In the genomic region with DNA sequence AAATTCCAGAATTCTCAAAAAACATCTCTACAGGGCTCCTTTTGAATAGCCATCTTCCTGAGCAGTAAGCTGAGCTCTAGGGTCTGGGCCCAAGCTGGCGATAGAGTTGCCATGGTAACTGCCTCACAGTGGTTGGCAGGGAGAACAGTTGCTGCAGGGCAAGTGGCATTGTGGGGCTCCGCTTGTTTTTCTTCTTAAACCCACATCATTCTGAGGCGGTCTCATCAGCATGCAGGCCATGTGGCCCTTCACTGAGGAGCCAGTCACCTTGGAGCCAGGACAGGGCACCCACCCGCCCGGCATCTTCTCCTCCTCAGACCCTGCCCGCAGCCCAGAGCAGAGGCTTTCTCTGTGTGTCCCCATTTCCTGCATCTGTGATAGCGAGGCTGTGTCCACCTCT, we compare ENCODE assay signal across 9 mouse cellular contexts. TPM values are rescaled to one million over a fixed set of nuclear protein-coding genes. Genes with fewer than 3 reads are reported as not detected.
DNase-seq lines count a peak whose midpoint lies in the region; ATAC-seq lines count a peak whose summit lies in the region.
"Had no signal": no experiment of that assay in that cellular context is flagged by ENCODE, and none has a peak within 500 bp of the region (broad histone marks: within the 10 kb centered on the region; RNA-seq: fewer than 3 reads in every experiment).

No protein-coding gene starts in this region.

- H3K4me1 ChIP-seq in hindbrain, embryonic 12.5 days = peaks cover 39% of the 10 kb centered on the region
- H3K4me1 ChIP-seq in midbrain, embryonic 11.5 days (ENCODE audit: control insufficient read depth, insufficient read depth, low read length) = peaks cover 30% of the 10 kb centered on the region
- H3K4me1 ChIP-seq in intestine, embryonic 16.5 days (ENCODE audit: control insufficient read depth, insufficient read depth, low read length) = no peaks in the 10 kb centered on the region

- H3K27ac ChIP-seq in hindbrain, embryonic 12.5 days = peak overlapping the region; percentile 73
- peak overlapping the region; percentile 87 for H3K27ac ChIP-seq in midbrain, embryonic 11.5 days (ENCODE audit: low read depth, low read length)
- no peak overlapping the region for H3K27ac ChIP-seq in intestine, embryonic 16.5 days (ENCODE audit: low read length)
- H3K27ac ChIP-seq: macrophage had no signal

- 27% methylated on average over 7 of the region's 7 CpGs for WGBS in hindbrain, embryonic 12.5 days
- 30% methylated on average over 7 of the region's 7 CpGs for WGBS in midbrain, embryonic 11.5 days
- 68% methylated on average over 7 of the region's 7 CpGs for WGBS in intestine, embryonic 16.5 days

- peak; percentile 87 for ATAC-seq in hindbrain, embryonic 12.5 days (ENCODE audit: low FRiP score)
- ATAC-seq in midbrain, embryonic 11.5 days (ENCODE audit: low FRiP score) = peak; percentile 89
- no peak for ATAC-seq in inflammation-experienced regulatory T-cells, adult 6 months
- ATAC-seq in intestine, embryonic 16.5 days = no peak
- ATAC-seq in granulocyte monocyte progenitor cell, adult 5-6 weeks (replicated peaks; ENCODE audit: poor library complexity, severe bottlenecking) = no peak

- 0 out of 2 replicates have a peak, but pooled peaks cover 7% of the 10 kb centered on the region for H3K27me3 ChIP-seq in hindbrain, embryonic 12.5 days
- H3K27me3 ChIP-seq in midbrain, embryonic 11.5 days (ENCODE audit: control insufficient read depth, insufficient read depth, low read length) = no peaks in the 10 kb centered on the region
- no peaks in the 10 kb centered on the region for H3K27me3 ChIP-seq in intestine, embryonic 16.5 days (replicated peaks; ENCODE audit: control insufficient read depth, insufficient read depth, low read length)

- H3K9me3 ChIP-seq in hindbrain, embryonic 12.5 days (replicated peaks) = no peaks in the 10 kb centered on the region
- no peaks in the 10 kb centered on the region for H3K9me3 ChIP-seq in midbrain, embryonic 11.5 days (ENCODE audit: control insufficient read depth, low read length)
- no peaks in the 10 kb centered on the region for H3K9me3 ChIP-seq in intestine, embryonic 16.5 days (ENCODE audit: control insufficient read depth, low read length)

- DNase-seq in layer of hippocampus, adult 11-12 months (ENCODE audit: low spot score) = peak; percentile 76
- DNase-seq in layer of hippocampus, postnatal 25 days (ENCODE audit: extremely low spot score in 1 of 2, low spot score in 1 of 2) = no peak
- peak; percentile 89 for DNase-seq in midbrain, embryonic 11.5 days (ENCODE audit: low spot score, missing footprints)
- no peak for DNase-seq in urinary bladder, postnatal 25 days (ENCODE audit: low spot score)

- no peak overlapping the region for H3K9ac ChIP-seq in hindbrain, embryonic 12.5 days
- H3K9ac ChIP-seq in midbrain, embryonic 11.5 days (ENCODE audit: low read length) = peak overlapping the region; percentile 14
- no peak overlapping the region for H3K9ac ChIP-seq in intestine, embryonic 16.5 days (ENCODE audit: low read depth, low read length)

- H3K36me3 ChIP-seq in hindbrain, embryonic 12.5 days = peaks cover 68% of the 10 kb centered on the region
- peaks cover 3% of the 10 kb centered on the region for H3K36me3 ChIP-seq in midbrain, embryonic 11.5 days (ENCODE audit: control insufficient read depth, insufficient read depth, low read length)
- H3K36me3 ChIP-seq in intestine, embryonic 16.5 days (ENCODE audit: control insufficient read depth, insufficient read depth, low read length) = peaks cover 13% of the 10 kb centered on the region; the same call in 1 of the 2 replicates

- no peak overlapping the region for H3K4me3 ChIP-seq in hindbrain, embryonic 12.5 days
- no peak overlapping the region for H3K4me3 ChIP-seq in midbrain, embryonic 11.5 days (ENCODE audit: low read depth, low read length)
- no peak overlapping the region for H3K4me3 ChIP-seq in intestine, embryonic 16.5 days (ENCODE audit: low read length)

- peak overlapping the region; percentile 17 for H3K4me2 ChIP-seq in hindbrain, embryonic 12.5 days (replicated peaks)
- H3K4me2 ChIP-seq in midbrain, embryonic 11.5 days = peak overlapping the region; percentile 27; the same call in 1 of the 2 replicates
- H3K4me2 ChIP-seq in intestine, embryonic 16.5 days (ENCODE audit: low read depth, low read length) = no peak overlapping the region

RNA-seq across cellular contexts. Expression of a gene that starts 16.1 kb away (rescaled TPM):
- not detected for total RNA-seq in layer of hippocampus, postnatal 25 days (2021)
- polyA plus RNA-seq in hindbrain, embryonic 12.5 days (2016; fragmentation: Nextera tagmentation; extraction: Ambion mirVana) = 0.26 and 0.27 TPM in 2 replicates
- not detected in 2 replicates for polyA plus RNA-seq in midbrain, embryonic 11.5 days (2014; fragmentation: Nextera tagmentation; extraction: Ambion mirVana)
- polyA plus RNA-seq in inflammation-experienced regulatory T-cells, adult 6 months (2017; shearing (Covaris generic)) = under 1 TPM in 1 of 3 experiments, not detected in 2; 0.25 TPM
- 0.06 and 0.22 TPM in 2 replicates for polyA plus RNA-seq in intestine, embryonic 16.5 days (2015; fragmentation: Nextera tagmentation; extraction: Ambion mirVana)
- not detected in 2 replicates for total RNA-seq in granulocyte monocyte progenitor cell, adult 5-6 weeks (2014; fragmentation: Nextera tagmentation)
- total RNA-seq in granulocyte monocyte progenitor cell, adult 5-6 weeks (2017) = not detected in 2 replicates

RNA-seq across cellular contexts. Expression of a gene that starts 22.7 kb away (rescaled TPM):
- 100 to 1,000 TPM; 211 to 216 TPM for total RNA-seq in layer of hippocampus, postnatal 25 days (2021)
- 60.7 and 66.1 TPM in 2 replicates for polyA plus RNA-seq in hindbrain, embryonic 12.5 days (2016; fragmentation: Nextera tagmentation; extraction: Ambion mirVana)
- 35.4 and 48.3 TPM in 2 replicates for polyA plus RNA-seq in midbrain, embryonic 11.5 days (2014; fragmentation: Nextera tagmentation; extraction: Ambion mirVana)
- polyA plus RNA-seq in inflammation-experienced regulatory T-cells, adult 6 months (2017; shearing (Covaris generic)) = not detected
- 1.9 and 2.5 TPM in 2 replicates for polyA plus RNA-seq in intestine, embryonic 16.5 days (2015; fragmentation: Nextera tagmentation; extraction: Ambion mirVana)
- not detected in 2 replicates for total RNA-seq in granulocyte monocyte progenitor cell, adult 5-6 weeks (2014; fragmentation: Nextera tagmentation)
- not detected in 2 replicates for total RNA-seq in granulocyte monocyte progenitor cell, adult 5-6 weeks (2017)
- polyA plus RNA-seq: macrophage had no signal

RNA-seq across cellular contexts. Expression of a gene that starts 29.1 kb away (rescaled TPM):
- 10 to 100 TPM; 30.3 to 40.8 TPM for total RNA-seq in layer of hippocampus, postnatal 25 days (2021)
- polyA plus RNA-seq in hindbrain, embryonic 12.5 days (2016; fragmentation: Nextera tagmentation; extraction: Ambion mirVana) = 35.4 and 37.1 TPM in 2 replicates
- polyA plus RNA-seq in midbrain, embryonic 11.5 days (2014; fragmentation: Nextera tagmentation; extraction: Ambion mirVana) = 28.5 and 31.9 TPM in 2 replicates
- polyA plus RNA-seq in inflammation-experienced regulatory T-cells, adult 6 months (2017; shearing (Covaris generic)) = 10 to 100 TPM; 13.9 to 19.0 (median 16.4) TPM
- 47.1 and 48.4 TPM in 2 replicates for polyA plus RNA-seq in intestine, embryonic 16.5 days (2015; fragmentation: Nextera tagmentation; extraction: Ambion mirVana)
- 16.4 and 32.1 TPM in 2 replicates for total RNA-seq in granulocyte monocyte progenitor cell, adult 5-6 weeks (2014; fragmentation: Nextera tagmentation)
- total RNA-seq in granulocyte monocyte progenitor cell, adult 5-6 weeks (2017) = 10.5 and 13.6 TPM in 2 replicates

RNA-seq across cellular contexts. Expression of a gene that starts 29.1 kb away (rescaled TPM):
- total RNA-seq in layer of hippocampus, postnatal 25 days (2021) = 10 to 100 TPM; 22.6 to 25.9 TPM
- polyA plus RNA-seq in hindbrain, embryonic 12.5 days (2016; fragmentation: Nextera tagmentation; extraction: Ambion mirVana) = 46.9 and 47.6 TPM in 2 replicates
- polyA plus RNA-seq in midbrain, embryonic 11.5 days (2014; fragmentation: Nextera tagmentation; extraction: Ambion mirVana) = 46.0 and 46.8 TPM in 2 replicates
- 1 to 10 TPM; 2.9 to 4.8 (median 4.4) TPM for polyA plus RNA-seq in inflammation-experienced regulatory T-cells, adult 6 months (2017; shearing (Covaris generic))
- 28.5 and 30.4 TPM in 2 replicates for polyA plus RNA-seq in intestine, embryonic 16.5 days (2015; fragmentation: Nextera tagmentation; extraction: Ambion mirVana)
- total RNA-seq in granulocyte monocyte progenitor cell, adult 5-6 weeks (2014; fragmentation: Nextera tagmentation) = 40.5 and 47.7 TPM in 2 replicates
- 15.6 and 17.6 TPM in 2 replicates for total RNA-seq in granulocyte monocyte progenitor cell, adult 5-6 weeks (2017)

RNA-seq across cellular contexts. Expression of a gene that starts 45.8 kb away (rescaled TPM):
- 10 to 100 TPM; 35.3 to 40.1 TPM for total RNA-seq in layer of hippocampus, postnatal 25 days (2021)
- 38.1 TPM in 2 replicates for polyA plus RNA-seq in hindbrain, embryonic 12.5 days (2016; fragmentation: Nextera tagmentation; extraction: Ambion mirVana)
- 22.1 and 25.8 TPM in 2 replicates for polyA plus RNA-seq in midbrain, embryonic 11.5 days (2014; fragmentation: Nextera tagmentation; extraction: Ambion mirVana)
- polyA plus RNA-seq in inflammation-experienced regulatory T-cells, adult 6 months (2017; shearing (Covaris generic)) = 10 to 100 TPM; 14.7 to 26.1 (median 15.3) TPM
- 26.6 and 26.8 TPM in 2 replicates for polyA plus RNA-seq in intestine, embryonic 16.5 days (2015; fragmentation: Nextera tagmentation; extraction: Ambion mirVana)
- total RNA-seq in granulocyte monocyte progenitor cell, adult 5-6 weeks (2014; fragmentation: Nextera tagmentation) = 20.1 and 32.4 TPM in 2 replicates
- total RNA-seq in granulocyte monocyte progenitor cell, adult 5-6 weeks (2017) = 13.6 and 16.6 TPM in 2 replicates

Comparison
In these comparisons a context has a peak if more than half of its experiments do, and no peak if none do; other contexts are left out.
1. DNase-seq: peak in layer of hippocampus, adult 11-12 months (single experiment) and midbrain, embryonic 11.5 days (single experiment); none in layer of hippocampus, postnatal 25 days (0 of 2) and urinary bladder, postnatal 25 days (single experiment).
2. ATAC-seq: peak in hindbrain, embryonic 12.5 days (single experiment) and midbrain, embryonic 11.5 days (single experiment); none in inflammation-experienced regulatory T-cells, adult 6 months (single experiment), intestine, embryonic 16.5 days (single experiment) and granulocyte monocyte progenitor cell, adult 5-6 weeks (single experiment).
3. RNA of a gene that starts 22.7 kb away (polyA plus RNA-seq): 60.7 to 66.1 TPM in hindbrain, embryonic 12.5 days and 35.4 to 48.3 TPM in midbrain, embryonic 11.5 days; 1.9 to 2.5 TPM in intestine, embryonic 16.5 days and not detected in inflammation-experienced regulatory T-cells, adult 6 months; every median in the first group is over 10 times any median in the second.